In the genomic region with DNA sequence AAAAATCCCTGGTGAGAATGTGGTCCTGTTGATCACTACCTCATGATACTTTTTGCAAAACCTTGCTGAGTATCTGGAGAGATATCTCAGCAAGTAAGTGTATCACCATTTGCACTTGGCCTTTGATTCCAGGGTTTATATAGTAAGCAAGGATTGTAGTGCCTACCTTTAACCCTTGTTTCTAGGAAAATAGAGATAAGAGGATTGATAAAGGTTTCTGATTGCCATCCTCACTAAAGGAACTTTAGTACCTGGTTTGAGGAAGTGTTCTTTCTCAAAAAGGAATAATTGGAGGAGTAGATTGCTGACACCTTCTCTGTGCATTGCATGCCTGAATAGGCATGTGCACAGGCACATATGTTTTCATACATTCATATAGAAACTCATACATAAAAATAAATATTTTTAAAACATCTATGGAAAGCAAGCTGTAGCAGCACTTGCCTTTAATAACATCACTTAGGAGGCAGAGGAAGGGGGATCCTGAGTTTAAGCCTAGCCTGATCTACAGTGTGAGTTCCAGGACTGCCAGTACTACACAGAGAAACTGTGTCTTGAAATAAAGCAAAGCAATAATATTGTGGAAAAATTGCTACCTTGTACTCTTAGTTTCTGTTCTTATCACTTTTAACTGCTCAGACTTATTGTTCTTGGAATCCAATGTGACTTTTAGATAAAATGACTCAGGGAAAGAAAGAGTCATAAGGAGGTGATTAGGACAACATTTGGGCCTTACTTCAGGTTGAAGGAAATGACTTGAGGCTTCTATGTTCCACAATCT, we compare ENCODE assay signal across 33 mouse cellular contexts.
"Had no signal": no experiment of that assay in that cellular context is flagged by ENCODE, and none has a peak within 500 bp of the region (broad histone marks: within the 10 kb centered on the region; RNA-seq: fewer than 3 reads in every experiment).

No protein-coding gene starts in this region.

- DNase-seq: heart, postnatal 10 days; heart, postnatal 14 days; heart, postnatal 36 days; heart, postnatal 4 days; kidney, adult 11 months; kidney, adult 18-20 months; kidney, adult 2 months; kidney, adult 8-10 months; kidney, adult 9 months; kidney, postnatal 10 days; kidney, postnatal 14 days; kidney, postnatal 25 days; kidney, postnatal 36 days; kidney, postnatal 4 days; layer of hippocampus, adult 9-11 months; layer of hippocampus, postnatal 36 days had no signal

- H3K27me3 ChIP-seq: heart, embryonic 12.5 days; heart, embryonic 13.5 days; heart, embryonic 15.5 days; hindbrain, embryonic 12.5 days; hindbrain, embryonic 13.5 days; hindbrain, embryonic 15.5 days; kidney, embryonic 15.5 days had no signal

- H3K4me2 ChIP-seq: heart, embryonic 11.5 days; heart, embryonic 12.5 days; heart, embryonic 13.5 days; heart, embryonic 15.5 days; hindbrain, embryonic 12.5 days; hindbrain, embryonic 13.5 days; hindbrain, embryonic 14.5 days; hindbrain, embryonic 15.5 days; kidney, embryonic 15.5 days had no signal

- H3K4me3 ChIP-seq: heart, embryonic 10.5 days; heart, embryonic 12.5 days; heart, embryonic 13.5 days; heart, embryonic 15.5 days; hindbrain, embryonic 10.5 days; hindbrain, embryonic 12.5 days; hindbrain, embryonic 13.5 days; hindbrain, embryonic 15.5 days; kidney, embryonic 15.5 days; layer of hippocampus, adult 2 months; left cerebral cortex, adult 2 months had no signal

- H3K4me1 ChIP-seq: heart, embryonic 10.5 days; heart, embryonic 12.5 days; heart, embryonic 13.5 days; heart, embryonic 15.5 days; hindbrain, embryonic 10.5 days; hindbrain, embryonic 12.5 days; hindbrain, embryonic 13.5 days; hindbrain, embryonic 15.5 days; kidney, embryonic 15.5 days had no signal

- H3K27ac ChIP-seq: heart, embryonic 10.5 days; heart, embryonic 13.5 days; heart, embryonic 15.5 days; hindbrain, embryonic 10.5 days; hindbrain, embryonic 12.5 days; hindbrain, embryonic 13.5 days; hindbrain, embryonic 14.5 days; hindbrain, embryonic 15.5 days; hindbrain, postnatal 0 days; kidney, embryonic 15.5 days; kidney, postnatal 0 days; layer of hippocampus, adult 2 months; left cerebral cortex, adult 2 months had no signal

- H3K9ac ChIP-seq: heart, embryonic 12.5 days; heart, embryonic 13.5 days; heart, embryonic 15.5 days; hindbrain, embryonic 12.5 days; hindbrain, embryonic 13.5 days; hindbrain, embryonic 14.5 days; hindbrain, embryonic 15.5 days; kidney, embryonic 15.5 days had no signal

- ATAC-seq: hindbrain, embryonic 16.5 days; hindbrain, postnatal 0 days; inflammation-experienced regulatory T-cells, adult 6 months had no signal

- H3K36me3 ChIP-seq: heart, embryonic 10.5 days; heart, embryonic 12.5 days; heart, embryonic 13.5 days; heart, embryonic 15.5 days; hindbrain, embryonic 10.5 days; hindbrain, embryonic 12.5 days; hindbrain, embryonic 13.5 days; hindbrain, embryonic 15.5 days; kidney, embryonic 15.5 days had no signal

- H3K9me3 ChIP-seq: heart, embryonic 10.5 days; heart, embryonic 12.5 days; heart, embryonic 13.5 days; heart, embryonic 15.5 days; hindbrain, embryonic 10.5 days; hindbrain, embryonic 12.5 days; hindbrain, embryonic 13.5 days; hindbrain, embryonic 15.5 days; kidney, embryonic 15.5 days had no signal
